Mouse (Mus musculus): ENCODE measurements at regions not wholly inside any gene's neighbourhood (a gene's known extent, or its start where the extent isn't known, plus 50 kb on each side); places are given as distances from the start of the nearest gene placed in this dataset.

- peak; percentile 50; the same call in 1 of the 2 replicates for TF ChIP-seq CTCF (IDR thresholded peaks at IDR 0.05; ENCODE audit: control insufficient read depth, insufficient read depth, insufficient replicate concordance, low read depth, low read length)
- TF ChIP-seq POLR2A (IDR thresholded peaks at IDR 0.05; ENCODE audit: control insufficient read depth, low read depth, low read length), result no peak
These were observed 70.3 kb upstream of the Ccdc39 start for GRCm38 (mm10) chr3:33914386-33914785.

Data from testis, adult 2 months (tissue).